Mouse (Mus musculus): ENCODE results near the gene Zscan4b. TPM values are rescaled to one million over a fixed set of nuclear protein-coding genes. Genes with fewer than 3 reads are reported as not detected.
"Not testable (repeated sequence)": the region's sequence is repeated elsewhere in the genome, so short reads cannot be mapped to it uniquely, and the experiment has no call there.

Zscan4b gene
- polyA plus RNA-seq (2012; rRNA removed) = not detected in 2 replicates

DNA sequence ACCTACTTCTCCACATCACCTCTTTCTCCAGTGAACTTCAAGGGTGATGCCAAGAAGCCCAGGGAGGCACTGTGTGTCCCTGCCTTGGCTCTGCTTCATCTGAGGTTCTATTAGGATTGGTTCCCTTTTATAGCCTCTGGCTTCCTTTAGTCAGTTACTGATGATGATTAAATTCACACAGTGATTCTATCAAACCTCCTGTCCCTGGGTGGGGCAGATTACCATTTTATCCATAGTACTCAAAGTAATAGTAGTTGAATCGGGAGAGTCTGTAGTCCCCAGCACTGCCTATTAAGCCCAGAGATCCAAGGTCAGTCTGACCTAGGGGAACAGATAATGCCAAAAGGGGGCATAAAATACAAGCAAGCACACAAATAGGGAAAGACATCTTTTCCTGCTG is at the start of gene Zscan4b:
TSS of gene Zscan4b (minus strand) at position 101 of the 400 bp plus-strand sequence.
- WGBS = 96% methylated on average over 1 of the region's 1 CpGs
- not testable (repeated sequence) for DNase-seq (ENCODE audit: low read depth, low spot score)

Other genes with a start within 250 kb of the Zscan4b start
- not detected in 2 replicates for gene Nlrp4b, start 217.3 kb downstream of the Zscan4b start, polyA plus RNA-seq (2012; rRNA removed)
- not detected in 2 replicates for gene Vmn1r71, start 150.7 kb downstream of the Zscan4b start, polyA plus RNA-seq (2012; rRNA removed)
- not detected in 2 replicates for gene Zscan4c, start 100.7 kb upstream of the Zscan4b start, polyA plus RNA-seq (2012; rRNA removed)
- gene Zscan4-ps1, start 164.6 kb upstream of the Zscan4b start, polyA plus RNA-seq (2012; rRNA removed) = not detected in 2 replicates